20 mouse cellular contexts compared by ENCODE assay signal in genomic region chr2:139884264-139884637, GRCm38 (mm10).
DNase-seq lines count a peak whose midpoint lies in the region; ATAC-seq and TF ChIP-seq lines count a peak whose summit lies in the region.
"Had no signal": no experiment of that assay in that cellular context is flagged by ENCODE, and none has a peak within 500 bp of the region (broad histone marks: within the 10 kb centered on the region; RNA-seq: fewer than 3 reads in every experiment).

No protein-coding gene starts in this region.

- H3K9me3 ChIP-seq in embryonic facial prominence, embryonic 13.5 days: no peaks in the 10 kb centered on the region
- no peaks in the 10 kb centered on the region for H3K9me3 ChIP-seq in embryonic facial prominence, embryonic 10.5 days
- no peaks in the 10 kb centered on the region for H3K9me3 ChIP-seq in lung, embryonic 14.5 days (ENCODE audit: low read depth, low read length)
- no peaks in the 10 kb centered on the region for H3K9me3 ChIP-seq in lung, embryonic 16.5 days (ENCODE audit: control insufficient read depth, low read length)
- no peaks in the 10 kb centered on the region for H3K9me3 ChIP-seq in limb, embryonic 14.5 days (ENCODE audit: control insufficient read depth, low read length)
- H3K9me3 ChIP-seq: forebrain, embryonic 13.5 days; forebrain, embryonic 15.5 days; G1E had no signal

- 43% methylated on average over 4 of the region's 4 CpGs for WGBS in embryonic facial prominence, embryonic 13.5 days
- 85% methylated on average over 4 of the region's 4 CpGs for WGBS in embryonic facial prominence, embryonic 10.5 days
- 37% methylated on average over 4 of the region's 4 CpGs for WGBS in lung, embryonic 14.5 days
- 57% methylated on average over 4 of the region's 4 CpGs for WGBS in lung, embryonic 16.5 days
- WGBS in lung, adult 2 months: 72% methylated on average over 4 of the region's 4 CpGs
- WGBS in limb, embryonic 14.5 days: 34% methylated on average over 4 of the region's 4 CpGs

- no peaks in the 10 kb centered on the region for H3K36me3 ChIP-seq in embryonic facial prominence, embryonic 13.5 days
- no peaks in the 10 kb centered on the region for H3K36me3 ChIP-seq in embryonic facial prominence, embryonic 10.5 days (replicated peaks)
- no peaks in the 10 kb centered on the region; the same call in 1 of the 2 replicates for H3K36me3 ChIP-seq in lung, embryonic 14.5 days (ENCODE audit: insufficient read depth)
- H3K36me3 ChIP-seq in lung, embryonic 16.5 days (ENCODE audit: control insufficient read depth, insufficient read depth, low read length): no peaks in the 10 kb centered on the region
- H3K36me3 ChIP-seq in limb, embryonic 14.5 days (ENCODE audit: control insufficient read depth, insufficient read depth, low read length): no peaks in the 10 kb centered on the region
- H3K36me3 ChIP-seq: forebrain, embryonic 15.5 days had no signal

- ATAC-seq in embryonic facial prominence, embryonic 13.5 days (ENCODE audit: insufficient number of reproducible peaks, insufficient read depth, low FRiP score, low TSS enrichment, low read depth): no peak
- ATAC-seq in lung, embryonic 14.5 days (ENCODE audit: insufficient read depth): peak; percentile 73
- ATAC-seq in lung, embryonic 16.5 days (ENCODE audit: low read depth): peak; percentile 72
- ATAC-seq in limb, embryonic 14.5 days (ENCODE audit: low FRiP score, low read depth): no peak
- ATAC-seq: activated CD4-positive, CD25-positive, alpha-beta regulatory T cell, adult 4 months; CD4-positive, CD25-positive, alpha-beta regulatory T cell, adult 4 months; Patski had no signal

- H3K27me3 ChIP-seq in embryonic facial prominence, embryonic 13.5 days: no peaks in the 10 kb centered on the region
- H3K27me3 ChIP-seq in embryonic facial prominence, embryonic 10.5 days (replicated peaks; ENCODE audit: low read depth, poor library complexity, severe bottlenecking): no peaks in the 10 kb centered on the region
- no peaks in the 10 kb centered on the region for H3K27me3 ChIP-seq in lung, embryonic 14.5 days (ENCODE audit: insufficient read depth, low read length)
- H3K27me3 ChIP-seq in lung, embryonic 16.5 days (ENCODE audit: control insufficient read depth, insufficient read depth, low read depth, low read length): no peaks in the 10 kb centered on the region
- no peaks in the 10 kb centered on the region for H3K27me3 ChIP-seq in limb, embryonic 14.5 days (ENCODE audit: control insufficient read depth, insufficient read depth, low read length)
- H3K27me3 ChIP-seq: CH12.LX; forebrain, embryonic 13.5 days; forebrain, embryonic 15.5 days; Patski had no signal

- peaks cover 19% of the 10 kb centered on the region for H3K4me1 ChIP-seq in embryonic facial prominence, embryonic 13.5 days
- no peaks in the 10 kb centered on the region for H3K4me1 ChIP-seq in embryonic facial prominence, embryonic 10.5 days
- H3K4me1 ChIP-seq in lung, embryonic 14.5 days (ENCODE audit: insufficient read depth): peaks cover 9% of the 10 kb centered on the region; the same call in 1 of the 2 replicates
- H3K4me1 ChIP-seq in lung, embryonic 16.5 days (replicated peaks; ENCODE audit: control insufficient read depth, insufficient read depth, low read length): 0 out of 2 replicates have a peak, but pooled peaks cover 6% of the 10 kb centered on the region
- no peaks in the 10 kb centered on the region for H3K4me1 ChIP-seq in lung, adult 2 months (ENCODE audit: control insufficient read depth, insufficient read depth, low read length)
- H3K4me1 ChIP-seq in limb, embryonic 14.5 days (ENCODE audit: control insufficient read depth, insufficient read depth, low read length): peaks cover 3% of the 10 kb centered on the region; the same call in 1 of the 2 replicates
- H3K4me1 ChIP-seq: forebrain, embryonic 13.5 days; forebrain, embryonic 15.5 days had no signal

- H3K9ac ChIP-seq in embryonic facial prominence, embryonic 13.5 days: no peak overlapping the region
- H3K9ac ChIP-seq in lung, embryonic 14.5 days: no peak overlapping the region
- no peak overlapping the region for H3K9ac ChIP-seq in lung, embryonic 16.5 days (ENCODE audit: low read length)
- no peak overlapping the region for H3K9ac ChIP-seq in limb, embryonic 14.5 days (ENCODE audit: low read depth, low read length, severe bottlenecking)
- H3K9ac ChIP-seq: forebrain, embryonic 13.5 days; forebrain, embryonic 15.5 days; forebrain, postnatal 0 days had no signal

- H3K4me2 ChIP-seq in embryonic facial prominence, embryonic 13.5 days: no peak overlapping the region
- 0 out of 2 replicates have a peak overlapping the region, but pooled peaks have one; percentile 7 for H3K4me2 ChIP-seq in lung, embryonic 14.5 days
- H3K4me2 ChIP-seq in lung, embryonic 16.5 days (ENCODE audit: low read depth, low read length): no peak overlapping the region
- no peak overlapping the region for H3K4me2 ChIP-seq in limb, embryonic 14.5 days (replicated peaks; ENCODE audit: low read depth, low read length, severe bottlenecking)
- H3K4me2 ChIP-seq: forebrain, embryonic 13.5 days; forebrain, embryonic 15.5 days had no signal

- H3K27ac ChIP-seq in embryonic facial prominence, embryonic 13.5 days: peak overlapping the region; percentile 3; the same call in 1 of the 2 replicates
- no peak overlapping the region for H3K27ac ChIP-seq in embryonic facial prominence, embryonic 10.5 days (replicated peaks)
- H3K27ac ChIP-seq in lung, embryonic 14.5 days (ENCODE audit: low read depth): peak overlapping the region; percentile 74; the same call in 1 of the 2 replicates
- peak overlapping the region; percentile 51 for H3K27ac ChIP-seq in lung, embryonic 16.5 days (ENCODE audit: low read length)
- H3K27ac ChIP-seq in limb, embryonic 14.5 days (replicated peaks; ENCODE audit: low read depth, low read length): no peak overlapping the region
- H3K27ac ChIP-seq: forebrain, embryonic 13.5 days; forebrain, embryonic 15.5 days had no signal

- H3K4me3 ChIP-seq in embryonic facial prominence, embryonic 13.5 days: no peak overlapping the region
- no peak overlapping the region for H3K4me3 ChIP-seq in embryonic facial prominence, embryonic 10.5 days
- H3K4me3 ChIP-seq in lung, embryonic 14.5 days (ENCODE audit: low read depth, low read length): no peak overlapping the region
- H3K4me3 ChIP-seq in lung, embryonic 16.5 days (ENCODE audit: low read length): no peak overlapping the region
- no peak overlapping the region for H3K4me3 ChIP-seq in lung, adult 2 months (replicated peaks; ENCODE audit: extremely low read depth, low read depth, low read length)
- H3K4me3 ChIP-seq in limb, embryonic 14.5 days (replicated peaks; ENCODE audit: low read length): no peak overlapping the region
- H3K4me3 ChIP-seq: forebrain, embryonic 13.5 days; forebrain, embryonic 15.5 days had no signal

- DNase-seq in embryonic facial prominence, embryonic 10.5 days (ENCODE audit: low spot score): no peak
- DNase-seq in lung, embryonic 14.5 days: no peak
- no peak for DNase-seq in lung, adult 18-20 months
- no peak for DNase-seq in lung, adult 2 months
- DNase-seq in limb, embryonic 14.5 days (ENCODE audit: low spot score): peak; percentile 16
- no peak for DNase-seq in urinary bladder, adult 18-20 months (ENCODE audit: low spot score in 2 of 2)
- DNase-seq: adrenal gland, adult 8-10 months; adrenal gland, postnatal 14 days; adrenal gland, postnatal 36 days; B cell, adult 2 months had no signal

- TF ChIP-seq POLR2A in lung, adult 2 months (IDR thresholded peaks at IDR 0.05; ENCODE audit: borderline replicate concordance, extremely low read depth, low read depth, low read length): no peak
- no peak for TF ChIP-seq POLR2A in limb, embryonic 14.5 days (IDR thresholded peaks at IDR 0.05; ENCODE audit: borderline replicate concordance, extremely low read depth, insufficient read depth, insufficient read length)

- TF ChIP-seq CTCF in lung, embryonic 14.5 days (IDR thresholded peaks at IDR 0.05; ENCODE audit: low read depth): no peak
- no peak for TF ChIP-seq CTCF in lung, adult 2 months (IDR thresholded peaks at IDR 0.05; ENCODE audit: insufficient read depth, low read length)

Comparison
In these comparisons a context has a peak if more than half of its experiments do, and no peak if none do; other contexts are left out.
1. H3K27ac ChIP-seq: peak in embryonic facial prominence, embryonic 13.5 days (single experiment), lung, embryonic 14.5 days (single experiment) and lung, embryonic 16.5 days (single experiment); none in embryonic facial prominence, embryonic 10.5 days (single experiment) and limb, embryonic 14.5 days (single experiment).
2. ATAC-seq: peak in lung, embryonic 14.5 days (single experiment) and lung, embryonic 16.5 days (single experiment); none in embryonic facial prominence, embryonic 13.5 days (single experiment) and limb, embryonic 14.5 days (single experiment).